ENCODE assay signal across 9 mouse cellular contexts in genomic region chr16:33193649-33194048, GRCm38 (mm10). TPM values are rescaled to one million over a fixed set of nuclear protein-coding genes. Genes with fewer than 3 reads are reported as not detected.
A peak's percentile ranks its signal among the peaks of the same experiment; 100 is the strongest.
DNase-seq lines count a peak whose midpoint lies in the region; ATAC-seq and TF ChIP-seq lines count a peak whose summit lies in the region.
"Had no signal": no experiment of that assay in that cellular context is flagged by ENCODE, and none has a peak within 500 bp of the region (broad histone marks: within the 10 kb centered on the region; RNA-seq: fewer than 3 reads in every experiment).

No protein-coding gene starts in this region.

- H3K4me3 ChIP-seq in gastrocnemius, adult 2 months: no peak overlapping the region
- no peak overlapping the region for H3K4me3 ChIP-seq in embryonic fibroblast, embryonic 13.5 days (ENCODE audit: insufficient read depth, low read length)
- H3K4me3 ChIP-seq: limb, embryonic 12.5 days had no signal

- peak; percentile 66 for ATAC-seq in megakaryocyte, adult 5-6 weeks (ENCODE audit: poor library complexity, severe bottlenecking)

- DNase-seq in gastrocnemius, adult 2 months: peak; percentile 52
- no peak for DNase-seq in gastrocnemius, postnatal 36 days
- DNase-seq in 3T3-L1 (ENCODE audit: low read depth, low spot score) (peak; percentile 73), R1 (ENCODE audit: low read depth, low spot score) (peak; percentile 72)
- DNase-seq in kidney, postnatal 25 days: peak; percentile 68 to 72
- DNase-seq in thymus, postnatal 10 days (ENCODE audit: low spot score in 2 of 2): peak; percentile 10 to 36

- peaks cover 2% of the 10 kb centered on the region; the same call in 1 of the 2 replicates for H3K4me1 ChIP-seq in embryonic fibroblast, embryonic 13.5 days (ENCODE audit: control insufficient read depth, insufficient read depth, low read length)
- H3K4me1 ChIP-seq: limb, embryonic 12.5 days had no signal

- TF ChIP-seq CTCF in gastrocnemius, adult 2 months (IDR thresholded peaks at IDR 0.05): peak; percentile 77
- TF ChIP-seq CTCF in embryonic fibroblast, embryonic 13.5 days (IDR thresholded peaks at IDR 0.05; ENCODE audit: borderline replicate concordance, insufficient read depth, low read length): 0 out of 2 replicates have a peak, but pooled peaks have one; percentile 40

- no peak for TF ChIP-seq POLR2A in embryonic fibroblast, embryonic 13.5 days (IDR thresholded peaks at IDR 0.05; ENCODE audit: low read depth, low read length)

- no peak overlapping the region for H3K27ac ChIP-seq in gastrocnemius, adult 2 months
- H3K27ac ChIP-seq in embryonic fibroblast, embryonic 13.5 days (ENCODE audit: insufficient read depth, low read length): no peak overlapping the region
- H3K27ac ChIP-seq: limb, embryonic 12.5 days had no signal

- intact Hi-C loops in gastrocnemius, adult 2 months (cut with DNase I): no loop called here
- intact Hi-C loops in gastrocnemius, postnatal 36 days (cut with DNase I): loop anchor here (10.0 kb wide), 1 partner anchor 551 kb away; no protein-coding TSS in a partner anchor

RNA-seq across cellular contexts. Expression of gene Osbpl11, which starts 8.8 kb away (rescaled TPM):
- 10 to 100 TPM; 15.5 to 15.6 TPM for total RNA-seq in gastrocnemius, adult 2 months (2021)
- total RNA-seq in gastrocnemius, postnatal 36 days (2021): 10 to 100 TPM; 13.9 to 15.2 TPM
- polyA plus RNA-seq in embryonic fibroblast, embryonic 13.5 days (2011; ENCODE audit: insufficient read length, low read depth, missing spikeins): 21.2 and 22.4 TPM in 2 replicates
- total RNA-seq in megakaryocyte, adult 5-6 weeks (2015): 17.2 and 18.4 TPM in 2 replicates
- total RNA-seq in megakaryocyte, adult 5-6 weeks (2017): 29.1 and 30.0 TPM in 2 replicates

RNA-seq across cellular contexts. Expression of gene Snx4, which starts 57.6 kb away (rescaled TPM):
- total RNA-seq in gastrocnemius, adult 2 months (2021): 10 to 100 TPM; 12.6 to 15.2 TPM
- 10 to 100 TPM; 13.0 to 13.4 TPM for total RNA-seq in gastrocnemius, postnatal 36 days (2021)
- polyA plus RNA-seq in embryonic fibroblast, embryonic 13.5 days (2011; ENCODE audit: insufficient read length, low read depth, missing spikeins): 105 and 107 TPM in 2 replicates
- 61.0 and 61.8 TPM in 2 replicates for total RNA-seq in megakaryocyte, adult 5-6 weeks (2015)
- 76.8 and 88.0 TPM in 2 replicates for total RNA-seq in megakaryocyte, adult 5-6 weeks (2017)

Comparison
In these comparisons a context has a peak if more than half of its experiments do, and no peak if none do; other contexts are left out.
1. DNase-seq: peak in gastrocnemius, adult 2 months (single experiment), 3T3-L1 (single experiment), R1 (single experiment), kidney, postnatal 25 days (2 of 2) and thymus, postnatal 10 days (2 of 2); none in gastrocnemius, postnatal 36 days (0 of 2).